Mouse (Mus musculus): ENCODE data around the gene Cort.

The Cort gene

DNA sequence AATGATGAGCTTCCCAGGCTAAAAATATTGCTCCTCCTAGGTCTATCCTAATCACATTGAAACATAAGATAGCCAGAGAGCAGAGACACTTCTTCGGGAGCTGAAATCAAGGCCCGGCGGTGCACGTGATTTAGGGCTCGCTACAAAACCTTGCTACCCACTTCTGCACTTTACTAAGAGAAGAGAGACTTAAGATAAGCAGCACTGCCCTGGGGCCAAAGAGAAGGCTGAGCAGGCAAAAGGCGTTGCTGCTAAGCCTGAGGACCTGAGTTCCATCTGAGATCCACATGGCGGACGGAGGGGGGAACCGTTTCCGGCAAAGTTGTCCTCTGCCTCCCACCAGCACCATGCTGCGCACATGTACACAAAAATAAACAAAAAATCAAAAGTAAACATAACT is 28.0 kb downstream of the Cort start:
- no peak for DNase-seq (ENCODE audit: low spot score)

DNA sequence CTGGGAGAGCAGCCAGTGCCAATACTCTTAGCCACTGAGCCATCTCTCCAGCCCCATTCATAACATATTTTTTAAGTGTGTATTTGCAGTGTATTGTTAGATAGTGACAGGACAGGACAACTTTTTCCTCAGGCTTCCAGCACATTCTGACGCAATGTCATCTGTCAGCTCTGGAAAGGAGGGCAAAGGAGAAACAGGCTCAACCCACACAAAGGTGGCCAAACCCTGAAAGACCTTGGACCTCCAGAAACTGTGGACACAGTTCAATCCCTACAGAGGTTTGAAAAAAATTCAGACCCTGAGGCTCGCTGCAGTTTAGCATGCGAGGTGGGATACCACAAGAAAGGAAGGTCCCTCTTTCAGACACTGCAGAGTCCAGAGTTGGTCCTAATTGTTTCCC is 28.6 kb downstream of the Cort start:
- no peak for DNase-seq (ENCODE audit: low spot score)

DNA sequence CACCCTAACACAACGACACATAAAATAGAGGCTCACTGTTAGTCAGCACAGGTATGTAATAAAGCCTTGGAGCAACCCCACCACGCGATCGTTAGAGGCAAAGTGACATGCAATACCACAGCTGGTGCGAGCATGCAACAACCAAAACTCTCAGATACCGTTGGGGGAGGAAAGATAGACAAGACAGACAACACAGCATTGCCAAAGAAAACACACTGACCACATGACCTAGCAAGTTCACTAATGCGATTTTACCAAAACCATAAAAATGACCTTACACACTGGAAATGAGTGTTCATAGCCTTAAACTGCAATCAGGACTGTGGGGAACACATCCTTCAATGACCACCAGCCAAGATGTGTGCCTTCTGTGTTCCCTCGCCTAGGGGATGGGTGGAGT is 35.2 kb downstream of the Cort start:
- no peak for DNase-seq (ENCODE audit: low spot score)

GRCm38 (mm10) chr4:149085381-149085780 is 41.2 kb downstream of the Cort start:
- no peak for DNase-seq (ENCODE audit: low spot score)

DNA sequence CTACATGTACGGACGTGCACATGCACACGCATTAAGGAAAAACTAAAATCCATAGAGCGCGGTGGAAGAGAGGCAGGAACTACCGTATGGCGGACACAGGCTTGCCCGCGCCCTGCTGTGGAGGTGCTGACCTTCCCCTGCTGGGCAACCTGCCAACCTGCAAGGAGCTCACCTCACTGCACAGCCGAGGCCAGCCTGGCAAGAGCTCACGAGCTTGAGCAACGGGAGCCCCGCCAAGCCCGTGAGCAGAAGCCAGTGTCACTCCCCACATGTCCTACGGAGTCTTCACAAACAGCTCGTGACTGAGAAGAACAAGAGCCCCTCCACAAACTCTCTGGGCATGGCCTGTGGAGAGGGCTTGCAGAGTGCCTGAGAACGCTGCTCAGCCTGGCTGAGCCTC is 45.0 kb downstream of the Cort start:
- DNase-seq (ENCODE audit: low spot score) = peak; percentile 38

- DNase-seq (ENCODE audit: low spot score) = no peak
These were observed 46.5 kb downstream of the Cort start for GRCm38 (mm10) chr4:149080111-149080510.

DNA sequence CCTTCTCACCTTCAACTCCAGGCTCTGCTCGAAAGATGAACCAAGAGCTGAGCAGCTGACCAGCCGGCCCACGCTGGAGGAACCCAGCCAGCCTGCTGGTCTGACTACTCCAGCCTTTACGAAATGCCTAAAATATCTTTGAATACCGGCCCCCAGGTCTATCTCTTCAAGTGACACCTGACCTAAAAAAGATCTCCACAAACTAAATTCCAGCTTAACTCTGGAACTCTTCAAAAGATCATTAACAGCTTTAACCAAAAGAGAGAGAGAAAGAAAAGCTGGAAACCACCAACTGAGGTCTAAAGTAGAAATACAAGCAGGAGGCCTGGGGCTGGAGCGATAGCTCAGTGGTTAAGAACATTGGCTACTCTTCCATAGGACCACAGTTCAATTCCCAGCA is 46.9 kb downstream of the Cort start:
- DNase-seq (ENCODE audit: low spot score) = no peak

GRCm38 (mm10) chr4:149078261-149078660 is 48.3 kb downstream of the Cort start:
- no peak for DNase-seq (ENCODE audit: low spot score)

- peak; percentile 39 for DNase-seq (ENCODE audit: low spot score)
These were observed 50.5 kb downstream of the Cort start for GRCm38 (mm10) chr4:149075871-149076575.

DNA sequence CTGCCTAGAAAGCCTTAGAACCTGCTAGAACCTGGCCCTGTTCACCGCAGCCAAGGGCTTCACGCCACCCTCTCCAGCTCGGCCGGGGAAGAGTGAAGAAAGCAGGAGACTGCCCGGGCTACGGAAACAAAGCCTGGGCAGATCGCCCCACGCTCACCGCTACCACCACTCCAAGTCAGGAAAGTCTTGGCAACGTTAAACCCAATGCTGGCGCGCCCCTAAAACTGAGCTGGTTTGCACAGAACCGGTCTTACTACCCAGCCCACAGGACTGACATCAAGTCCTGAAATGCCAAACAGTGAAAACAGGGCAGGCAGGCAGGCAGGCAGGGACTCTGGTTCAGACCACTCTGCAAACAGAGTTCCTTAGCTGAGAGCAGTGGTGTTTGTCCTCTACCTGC is 51.5 kb downstream of the Cort start:
- DNase-seq (ENCODE audit: low spot score) = no peak

Measured in ovary, postnatal 10 days (tissue).